Mouse (Mus musculus) kidney, embryonic 14.5 days (tissue): ENCODE measurements around the gene Bcl11a. TPM values are rescaled to one million over a fixed set of nuclear protein-coding genes. Genes with fewer than 3 reads are reported as not detected.
A peak's percentile ranks its signal among the peaks of the same experiment; 100 is the strongest.

Source experiments
- ATAC-seq: fragments of 200-750 bp; cut with Nextera tagmentation; 2 replicates; pipeline ENCODE4 v1.8.0; 2017; ENCODE audit warnings: moderate number of reproducible peaks, mild to moderate bottlenecking, moderate TSS enrichment, moderate library complexity; ENCODE audit not compliant: low FRiP score, low TSS enrichment
- H3K27ac ChIP-seq: fragments of 300-500 bp; sonication (generic); 2 replicates; pipeline ENCODE4 v1.5.1; 2014; ENCODE audit warnings: low read depth, mild to moderate bottlenecking, low read length, moderate library complexity, mixed read lengths
- H3K27me3 ChIP-seq: fragments of 300-500 bp; sonication (generic); 2 replicates; pipeline ENCODE4 v1.6.1; 2014; ENCODE audit warnings: mild to moderate bottlenecking, low read length; ENCODE audit not compliant: control insufficient read depth, insufficient read depth
- H3K36me3 ChIP-seq: fragments of 300-500 bp; sonication (generic); 2 replicates; pipeline ENCODE4 v1.6.1; 2014; ENCODE audit warnings: low read length, mixed read lengths; ENCODE audit not compliant: control insufficient read depth, insufficient read depth
- H3K4me1 ChIP-seq: fragments of 300-500 bp; sonication (generic); 2 replicates; pipeline ENCODE4 v1.6.1; 2014; ENCODE audit warnings: low read length, mixed read lengths; ENCODE audit not compliant: control insufficient read depth, insufficient read depth
- H3K4me2 ChIP-seq: fragments of 300-500 bp; sonication (generic); replicated peaks from 2 replicates; pipeline ENCODE4 v1.6.1; 2014; ENCODE audit warnings: low read depth, mild to moderate bottlenecking, low read length
- H3K4me3 ChIP-seq: fragments of 300-500 bp; sonication (generic); 2 replicates; pipeline ENCODE4 v1.5.1; 2014; ENCODE audit warnings: mild to moderate bottlenecking, low read length
- H3K9ac ChIP-seq: fragments of 300-500 bp; sonication (generic); 2 replicates; pipeline ENCODE4 v1.6.1; 2014; ENCODE audit warnings: low read depth, mild to moderate bottlenecking, low read length, moderate library complexity
- H3K9me3 ChIP-seq: fragments of 300-500 bp; sonication (generic); 2 replicates; pipeline ENCODE4 v1.6.1; 2016; ENCODE audit warnings: low read length; ENCODE audit not compliant: control insufficient read depth
- WGBS: fragments of 180-500 bp; shearing (Covaris S2); extraction: QIAGEN DNeasy Blood & Tissue Kit; methylation state at CpG from one replicate; pipeline ENCODE4 v1.1.7; 2014; 5-methylcytosine and 5-hydroxymethylcytosine counted together
- polyA plus RNA-seq: library from polyadenylated mRNA; unstranded; fragments of >200 nt; fragmentation: Nextera tagmentation; extraction: Ambion mirVana; gene quantifications from 2 replicates; pipeline ENCODE4 v1.2.1, GENCODE M21; 2014

Gene Bcl11a
- polyA plus RNA-seq, 1 experiment from 2014 or later: 2.8 TPM

DNA sequence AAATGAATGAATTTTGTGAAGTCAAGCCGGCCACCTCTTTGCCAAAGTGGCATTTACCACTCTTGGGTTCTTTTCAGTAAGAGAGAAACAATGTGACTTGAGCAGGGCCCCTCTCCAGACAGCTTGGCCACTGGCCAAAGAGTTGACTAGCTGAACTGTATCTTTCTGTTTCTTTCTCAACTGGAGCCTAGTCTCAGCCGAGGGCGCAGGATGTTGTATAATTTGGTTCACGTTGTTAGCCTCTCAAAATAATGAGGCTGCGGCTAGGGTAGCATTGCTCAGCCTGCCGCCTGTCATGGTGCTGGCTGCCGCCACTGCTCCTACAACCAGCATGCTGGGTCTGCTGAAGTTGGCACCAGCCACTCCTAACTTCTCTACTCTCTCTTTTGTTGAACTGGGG is 84.2 kb downstream of the Bcl11a start:
- 56% methylated on average over 7 of the region's 7 CpGs for WGBS
- H3K4me2 ChIP-seq: no peak overlapping the region
- no peaks in the 10 kb centered on the region; the same call in 1 of the 2 replicates for H3K36me3 ChIP-seq
- H3K27ac ChIP-seq: no peak overlapping the region
- H3K9me3 ChIP-seq: no peaks in the 10 kb centered on the region
- no peak overlapping the region for H3K9ac ChIP-seq
- H3K4me1 ChIP-seq: no peaks in the 10 kb centered on the region
- no peak for ATAC-seq
- H3K4me3 ChIP-seq: no peak overlapping the region
- H3K27me3 ChIP-seq: no peaks in the 10 kb centered on the region

DNA sequence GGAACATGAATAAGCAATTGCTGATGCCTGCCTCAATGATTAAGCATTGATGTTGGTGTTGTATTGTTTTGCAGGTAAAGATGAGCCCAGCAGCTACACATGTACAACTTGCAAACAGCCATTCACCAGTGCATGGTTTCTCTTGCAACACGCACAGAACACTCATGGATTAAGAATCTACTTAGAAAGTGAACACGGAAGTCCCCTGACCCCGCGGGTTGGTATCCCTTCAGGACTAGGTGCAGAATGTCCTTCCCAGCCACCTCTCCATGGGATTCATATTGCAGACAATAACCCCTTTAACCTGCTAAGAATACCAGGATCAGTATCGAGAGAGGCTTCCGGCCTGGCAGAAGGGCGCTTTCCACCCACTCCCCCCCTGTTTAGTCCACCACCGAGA is 85.2 kb downstream of the Bcl11a start:
- WGBS: 98% methylated on average over 8 of the region's 8 CpGs
- no peaks in the 10 kb centered on the region for H3K9me3 ChIP-seq
- no peaks in the 10 kb centered on the region; the same call in 1 of the 2 replicates for H3K36me3 ChIP-seq
- H3K4me1 ChIP-seq: no peaks in the 10 kb centered on the region
- H3K9ac ChIP-seq: no peak overlapping the region
- H3K27ac ChIP-seq: no peak overlapping the region
- H3K27me3 ChIP-seq: no peaks in the 10 kb centered on the region
- H3K4me2 ChIP-seq: no peak overlapping the region
- ATAC-seq: no peak
- H3K4me3 ChIP-seq: no peak overlapping the region

DNA sequence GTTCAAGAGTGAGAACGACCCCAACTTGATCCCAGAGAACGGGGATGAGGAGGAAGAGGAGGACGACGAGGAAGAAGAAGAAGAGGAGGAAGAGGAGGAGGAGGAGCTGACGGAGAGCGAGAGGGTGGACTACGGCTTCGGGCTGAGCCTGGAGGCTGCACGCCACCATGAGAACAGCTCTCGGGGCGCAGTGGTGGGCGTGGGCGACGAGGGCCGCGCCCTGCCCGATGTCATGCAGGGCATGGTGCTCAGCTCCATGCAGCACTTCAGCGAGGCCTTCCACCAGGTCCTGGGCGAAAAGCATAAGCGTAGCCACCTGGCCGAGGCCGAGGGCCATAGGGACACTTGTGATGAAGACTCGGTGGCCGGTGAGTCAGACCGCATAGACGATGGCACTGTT is 86.2 kb downstream of the Bcl11a start:
- 97% methylated on average over 23 of the region's 26 CpGs for WGBS
- Histone ChIP-seq H3K9ac (no peak overlapping the region), H3K27me3 (no peaks in the 10 kb centered on the region), H3K36me3 (no peaks in the 10 kb centered on the region; the same call in 1 of the 2 replicates), H3K9me3 (no peaks in the 10 kb centered on the region), H3K27ac (no peak overlapping the region), H3K4me3 (no peak overlapping the region), H3K4me2 (no peak overlapping the region), H3K4me1 (no peaks in the 10 kb centered on the region)
- 0 out of 2 replicates have a peak, but pooled peaks have one; percentile 12 for ATAC-seq

GRCm38 (mm10) chr11:24171675-24172285 is 93.9 kb downstream of the Bcl11a start:
- Histone ChIP-seq H3K4me2 (no peak overlapping the region), H3K9ac (no peak overlapping the region), H3K9me3 (no peaks in the 10 kb centered on the region), H3K27me3 (no peaks in the 10 kb centered on the region), H3K4me3 (no peak overlapping the region), H3K36me3 (no peaks in the 10 kb centered on the region), H3K4me1 (no peaks in the 10 kb centered on the region), H3K27ac (no peak overlapping the region)
- 67% methylated on average over 5 of the region's 5 CpGs for WGBS
- ATAC-seq: no peak

DNA sequence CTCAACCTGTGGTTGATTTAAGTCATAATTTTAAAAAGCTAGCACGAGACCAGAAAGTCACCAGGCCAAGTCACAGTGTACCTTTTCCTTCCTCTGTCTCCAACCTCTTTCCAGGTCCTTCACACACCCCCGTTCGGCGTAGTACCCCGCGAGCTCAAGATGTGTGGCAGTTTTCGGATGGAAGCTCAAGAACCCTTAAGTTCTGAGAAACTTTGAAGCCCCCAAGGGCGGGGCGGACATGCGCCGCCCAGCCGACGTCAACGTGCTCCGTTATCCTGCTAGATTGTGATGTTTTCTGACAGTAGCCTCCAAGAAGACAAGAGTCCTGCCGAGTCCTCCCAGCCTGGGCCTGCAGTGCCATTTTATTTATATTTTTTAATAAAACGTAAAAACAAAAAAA is 94.7 kb downstream of the Bcl11a start:
- 96% methylated on average over 17 of the region's 17 CpGs for WGBS

DNA sequence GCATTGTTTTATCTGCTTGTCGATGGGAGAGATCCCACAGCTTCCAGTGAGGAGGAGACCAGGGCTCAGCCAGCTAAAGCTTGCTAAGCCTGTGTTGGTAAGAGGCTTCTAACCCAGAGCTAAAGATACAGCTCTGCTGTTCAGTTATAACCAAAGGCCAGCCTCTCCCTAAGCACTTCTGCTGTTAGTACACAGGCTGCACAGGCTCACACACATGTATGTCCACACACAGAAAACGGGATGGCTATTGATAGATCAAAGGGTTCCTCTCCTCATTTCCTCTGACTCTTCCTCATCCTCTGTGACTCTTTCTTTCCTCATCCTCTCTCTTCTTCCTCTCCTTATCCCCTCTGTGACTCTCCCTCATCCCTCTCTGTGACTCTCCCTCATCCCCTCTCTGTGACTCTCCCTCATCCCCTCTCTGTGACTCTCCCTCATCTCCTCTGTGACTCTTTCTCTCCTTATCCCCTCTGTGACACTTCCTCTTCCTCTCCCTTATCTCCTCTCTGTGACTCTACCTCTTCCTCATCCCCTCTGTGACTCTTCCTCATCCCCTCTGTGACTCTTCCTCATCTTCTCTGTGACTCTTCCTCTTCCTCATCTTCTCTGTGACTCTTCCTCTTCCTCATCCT is 96.4 kb downstream of the Bcl11a start:
- Histone ChIP-seq H3K4me3 (no peak overlapping the region), H3K4me1 (no peaks in the 10 kb centered on the region), H3K9me3 (no peaks in the 10 kb centered on the region), H3K36me3 (no peaks in the 10 kb centered on the region), H3K27me3 (no peaks in the 10 kb centered on the region), H3K4me2 (no peak overlapping the region), H3K27ac (no peak overlapping the region), H3K9ac (no peak overlapping the region)
- ATAC-seq: no peak
- WGBS: 70% methylated on average over 2 of the region's 2 CpGs

More for the DNA sequence above, 94.7 kb downstream of the Bcl11a start:
- Histone ChIP-seq H3K4me1 (no peaks in the 10 kb centered on the region), H3K4me3 (no peak overlapping the region), H3K9ac (no peak overlapping the region), H3K4me2 (no peak overlapping the region), H3K27me3 (no peaks in the 10 kb centered on the region), H3K36me3 (no peaks in the 10 kb centered on the region), H3K27ac (no peak overlapping the region), H3K9me3 (no peaks in the 10 kb centered on the region)
- no peak for ATAC-seq

DNA sequence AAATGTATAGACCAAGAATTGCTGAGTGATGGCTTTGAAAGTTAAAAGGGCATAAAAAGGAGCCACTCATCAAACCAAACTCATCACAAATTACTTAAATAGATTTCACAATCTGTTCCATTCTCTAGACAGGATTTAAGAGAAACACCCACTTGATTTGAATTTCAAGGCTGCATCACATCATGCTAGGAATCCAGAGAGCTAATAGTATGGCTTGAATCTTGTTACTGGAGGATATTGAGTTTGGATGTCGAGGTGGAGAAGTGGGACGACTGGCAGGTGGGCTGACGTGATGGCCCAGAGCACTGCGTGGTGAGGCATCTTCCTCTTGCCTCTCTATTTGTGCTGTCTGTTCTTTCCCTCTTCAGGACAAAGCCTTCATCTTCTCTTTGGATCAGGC is 99.6 kb downstream of the Bcl11a start:
- no peak overlapping the region for H3K4me3 ChIP-seq
- no peaks in the 10 kb centered on the region for H3K27me3 ChIP-seq
- no peak for ATAC-seq
- no peaks in the 10 kb centered on the region for H3K36me3 ChIP-seq
- no peak overlapping the region for H3K27ac ChIP-seq
- WGBS: 86% methylated on average over 4 of the region's 4 CpGs
- H3K9me3 ChIP-seq: no peaks in the 10 kb centered on the region
- H3K4me2 ChIP-seq: no peak overlapping the region
- H3K4me1 ChIP-seq: no peaks in the 10 kb centered on the region
- H3K9ac ChIP-seq: no peak overlapping the region

GRCm38 (mm10) chr11:24178823-24179476 is 101.1 kb downstream of the Bcl11a start:
- H3K9me3 ChIP-seq: no peaks in the 10 kb centered on the region
- H3K36me3 ChIP-seq: no peaks in the 10 kb centered on the region
- no peak for ATAC-seq
- no peaks in the 10 kb centered on the region for H3K27me3 ChIP-seq
- no peak overlapping the region for H3K4me3 ChIP-seq
- H3K27ac ChIP-seq: no peak overlapping the region
- 91% methylated on average over 6 of the region's 6 CpGs for WGBS
- no peak overlapping the region for H3K4me2 ChIP-seq
- no peaks in the 10 kb centered on the region for H3K4me1 ChIP-seq
- no peak overlapping the region for H3K9ac ChIP-seq

GRCm38 (mm10) chr11:24180040-24180439 is 102.2 kb downstream of the Bcl11a start:
- no peak for ATAC-seq
- H3K27ac ChIP-seq: no peak overlapping the region
- H3K9ac ChIP-seq: no peak overlapping the region
- no peak overlapping the region for H3K4me2 ChIP-seq
- no peak overlapping the region for H3K4me3 ChIP-seq
- no peaks in the 10 kb centered on the region for H3K9me3 ChIP-seq
- H3K36me3 ChIP-seq: no peaks in the 10 kb centered on the region
- H3K27me3 ChIP-seq: no peaks in the 10 kb centered on the region
- no peaks in the 10 kb centered on the region for H3K4me1 ChIP-seq
- 80% methylated on average over 7 of the region's 7 CpGs for WGBS
